Mouse (Mus musculus) kidney, embryonic 14.5 days (tissue): ENCODE measurements around the gene Hs1bp3. TPM values are rescaled to one million over a fixed set of nuclear protein-coding genes. Genes with fewer than 3 reads are reported as not detected.

Experiments
- ATAC-seq: fragments of 200-750 bp; cut with Nextera tagmentation; 2 replicates; pipeline ENCODE4 v1.8.0; 2017; ENCODE audit warnings: moderate number of reproducible peaks, mild to moderate bottlenecking, moderate TSS enrichment, moderate library complexity; ENCODE audit not compliant: low FRiP score, low TSS enrichment
- H3K27ac ChIP-seq: fragments of 300-500 bp; sonication (generic); 2 replicates; pipeline ENCODE4 v1.5.1; 2014; ENCODE audit warnings: low read depth, mild to moderate bottlenecking, low read length, moderate library complexity, mixed read lengths
- H3K27me3 ChIP-seq: fragments of 300-500 bp; sonication (generic); 2 replicates; pipeline ENCODE4 v1.6.1; 2014; ENCODE audit warnings: mild to moderate bottlenecking, low read length; ENCODE audit not compliant: control insufficient read depth, insufficient read depth
- H3K36me3 ChIP-seq: fragments of 300-500 bp; sonication (generic); 2 replicates; pipeline ENCODE4 v1.6.1; 2014; ENCODE audit warnings: low read length, mixed read lengths; ENCODE audit not compliant: control insufficient read depth, insufficient read depth
- H3K4me1 ChIP-seq: fragments of 300-500 bp; sonication (generic); 2 replicates; pipeline ENCODE4 v1.6.1; 2014; ENCODE audit warnings: low read length, mixed read lengths; ENCODE audit not compliant: control insufficient read depth, insufficient read depth
- H3K4me2 ChIP-seq: fragments of 300-500 bp; sonication (generic); replicated peaks from 2 replicates; pipeline ENCODE4 v1.6.1; 2014; ENCODE audit warnings: low read depth, mild to moderate bottlenecking, low read length
- H3K4me3 ChIP-seq: fragments of 300-500 bp; sonication (generic); 2 replicates; pipeline ENCODE4 v1.5.1; 2014; ENCODE audit warnings: mild to moderate bottlenecking, low read length
- H3K9ac ChIP-seq: fragments of 300-500 bp; sonication (generic); 2 replicates; pipeline ENCODE4 v1.6.1; 2014; ENCODE audit warnings: low read depth, mild to moderate bottlenecking, low read length, moderate library complexity
- H3K9me3 ChIP-seq: fragments of 300-500 bp; sonication (generic); 2 replicates; pipeline ENCODE4 v1.6.1; 2016; ENCODE audit warnings: low read length; ENCODE audit not compliant: control insufficient read depth
- WGBS: fragments of 180-500 bp; shearing (Covaris S2); extraction: QIAGEN DNeasy Blood & Tissue Kit; methylation state at CpG from one replicate; pipeline ENCODE4 v1.1.7; 2014; 5-methylcytosine and 5-hydroxymethylcytosine counted together
- polyA plus RNA-seq: library from polyadenylated mRNA; unstranded; fragments of >200 nt; fragmentation: Nextera tagmentation; extraction: Ambion mirVana; gene quantifications from 2 replicates; pipeline ENCODE4 v1.2.1, GENCODE M21; 2014

Hs1bp3 gene
- polyA plus RNA-seq, 1 experiment from 2014 or later = 11.6 TPM

GRCm38 (mm10) chr12:8338491-8338890, 25.3 kb downstream of the Hs1bp3 start:
- Histone ChIP-seq H3K4me1 (0 out of 2 replicates have a peak, but pooled peaks cover 4% of the 10 kb centered on the region), H3K4me3 (no peak overlapping the region), H3K36me3 (peaks cover 33% of the 10 kb centered on the region; the same call in 1 of the 2 replicates), H3K27me3 (no peaks in the 10 kb centered on the region), H3K9me3 (no peaks in the 10 kb centered on the region), H3K9ac (no peak overlapping the region), H3K4me2 (no peak overlapping the region), H3K27ac (no peak overlapping the region)
- ATAC-seq = no peak
- 54% methylated on average over 4 of the region's 4 CpGs for WGBS

- no peak for ATAC-seq
Observed at GRCm38 (mm10) chr12:8338918-8339317, 25.7 kb downstream of the Hs1bp3 start.

GRCm38 (mm10) chr12:8339591-8340319, 26.5 kb downstream of the Hs1bp3 start:
- no peak overlapping the region for H3K4me2 ChIP-seq
- no peak overlapping the region for H3K4me3 ChIP-seq
- no peak; the same call in 1 of the 2 replicates for ATAC-seq
- no peak overlapping the region for H3K9ac ChIP-seq
- H3K27ac ChIP-seq = no peak overlapping the region
- H3K4me1 ChIP-seq = peaks cover 6% of the 10 kb centered on the region; the same call in 1 of the 2 replicates
- no peaks in the 10 kb centered on the region for H3K27me3 ChIP-seq
- 48% methylated on average over 13 of the region's 13 CpGs for WGBS
- H3K36me3 ChIP-seq = peaks cover 33% of the 10 kb centered on the region; the same call in 1 of the 2 replicates
- no peaks in the 10 kb centered on the region for H3K9me3 ChIP-seq

More at GRCm38 (mm10) chr12:8338918-8339317, 25.7 kb downstream of the Hs1bp3 start:
- Histone ChIP-seq H3K9ac (no peak overlapping the region), H3K4me2 (no peak overlapping the region), H3K27me3 (no peaks in the 10 kb centered on the region), H3K4me1 (0 out of 2 replicates have a peak, but pooled peaks cover 4% of the 10 kb centered on the region), H3K27ac (no peak overlapping the region), H3K4me3 (no peak overlapping the region), H3K9me3 (no peaks in the 10 kb centered on the region), H3K36me3 (peaks cover 33% of the 10 kb centered on the region; the same call in 1 of the 2 replicates)
- WGBS = 88% methylated on average over 8 of the region's 8 CpGs

- no peak for ATAC-seq
- no peak overlapping the region for H3K4me2 ChIP-seq
- no peak overlapping the region for H3K27ac ChIP-seq
- 90% methylated on average over 6 of the region's 6 CpGs for WGBS
- H3K9ac ChIP-seq = no peak overlapping the region
- no peaks in the 10 kb centered on the region for H3K9me3 ChIP-seq
- no peaks in the 10 kb centered on the region for H3K27me3 ChIP-seq
- no peak overlapping the region for H3K4me3 ChIP-seq
- H3K36me3 ChIP-seq = peaks cover 29% of the 10 kb centered on the region; the same call in 1 of the 2 replicates
- H3K4me1 ChIP-seq = peaks cover 6% of the 10 kb centered on the region; the same call in 1 of the 2 replicates
Observed at GRCm38 (mm10) chr12:8341008-8341407, 27.8 kb downstream of the Hs1bp3 start.

GRCm38 (mm10) chr12:8343381-8343780, 30.1 kb downstream of the Hs1bp3 start:
- ATAC-seq = no peak

GRCm38 (mm10) chr12:8344897-8345296, 31.7 kb downstream of the Hs1bp3 start:
- WGBS = 33% methylated on average over 9 of the region's 9 CpGs
- Histone ChIP-seq H3K27ac (peak overlapping the region; percentile 20; the same call in 1 of the 2 replicates), H3K9me3 (no peaks in the 10 kb centered on the region), H3K36me3 (peaks cover 9% of the 10 kb centered on the region; the same call in 1 of the 2 replicates), H3K4me1 (peaks cover 13% of the 10 kb centered on the region), H3K27me3 (no peaks in the 10 kb centered on the region), H3K9ac (0 out of 2 replicates have a peak overlapping the region, but pooled peaks have one; percentile 12), H3K4me2 (no peak overlapping the region), H3K4me3 (no peak overlapping the region)
- ATAC-seq = peak; percentile 37; the same call in 1 of the 2 replicates

More at GRCm38 (mm10) chr12:8343381-8343780, 30.1 kb downstream of the Hs1bp3 start:
- Histone ChIP-seq H3K27me3 (no peaks in the 10 kb centered on the region), H3K4me2 (no peak overlapping the region), H3K9ac (no peak overlapping the region), H3K4me3 (no peak overlapping the region), H3K9me3 (no peaks in the 10 kb centered on the region), H3K36me3 (peaks cover 16% of the 10 kb centered on the region; the same call in 1 of the 2 replicates), H3K27ac (no peak overlapping the region), H3K4me1 (peaks cover 6% of the 10 kb centered on the region; the same call in 1 of the 2 replicates)
- WGBS = 94% methylated on average over 3 of the region's 3 CpGs

- Histone ChIP-seq H3K4me2 (no peak overlapping the region), H3K36me3 (peaks cover 9% of the 10 kb centered on the region; the same call in 1 of the 2 replicates), H3K27ac (peak overlapping the region; percentile 7; the same call in 1 of the 2 replicates), H3K9ac (no peak overlapping the region), H3K27me3 (no peaks in the 10 kb centered on the region), H3K4me1 (peaks cover 9% of the 10 kb centered on the region), H3K4me3 (no peak overlapping the region), H3K9me3 (no peaks in the 10 kb centered on the region)
- ATAC-seq = no peak
- 90% methylated on average over 5 of the region's 5 CpGs for WGBS
Observed at GRCm38 (mm10) chr12:8345539-8345938, 32.3 kb downstream of the Hs1bp3 start.

GRCm38 (mm10) chr12:8347746-8348462, 34.7 kb downstream of the Hs1bp3 start:
- Histone ChIP-seq H3K27me3 (no peaks in the 10 kb centered on the region), H3K4me1 (peaks cover 14% of the 10 kb centered on the region), H3K9me3 (no peaks in the 10 kb centered on the region), H3K36me3 (peaks cover 2% of the 10 kb centered on the region; the same call in 1 of the 2 replicates), H3K4me3 (no peak overlapping the region), H3K27ac (no peak overlapping the region), H3K9ac (no peak overlapping the region), H3K4me2 (no peak overlapping the region)
- WGBS = 85% methylated on average over 8 of the region's 8 CpGs
- ATAC-seq = no peak
